Mouse (Mus musculus): ENCODE measurements at regions not wholly inside any gene's neighbourhood (a gene's known extent, or its start where the extent isn't known, plus 50 kb on each side); places are given as distances from the start of the nearest gene placed in this dataset.

DNA sequence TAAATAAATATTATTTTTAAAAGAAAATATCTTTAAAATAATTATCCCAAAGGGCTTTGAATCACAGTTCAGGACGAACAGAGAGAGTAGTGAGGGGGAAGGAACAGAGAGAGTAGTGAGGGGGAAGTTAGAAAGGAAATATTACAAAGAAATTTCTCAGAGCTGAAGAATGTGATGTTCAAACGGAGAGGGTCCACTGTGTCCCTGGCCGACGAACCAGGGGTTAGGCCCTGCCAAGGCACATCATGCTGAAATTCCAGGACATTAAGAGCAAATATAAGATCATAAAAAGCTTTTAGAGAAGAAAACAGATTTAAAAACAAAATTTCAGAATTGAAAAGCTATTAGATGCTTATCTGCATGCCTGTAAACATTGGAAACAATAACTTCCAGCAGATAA lies 61.6 kb downstream of the Skor1 start:
- peaks cover 9% of the 10 kb centered on the region for H3K4me1 ChIP-seq (ENCODE audit: insufficient read depth)
- H3K9me3 ChIP-seq (ENCODE audit: low read length), result no peaks in the 10 kb centered on the region
- 64% methylated on average over 4 of the region's 4 CpGs for whole genome bisulfite sequencing (ENCODE audit: insufficient replicate concordance)
- no peaks in the 10 kb centered on the region for H3K27me3 ChIP-seq (ENCODE audit: insufficient read depth, low read length)
- ATAC-seq (no peak), DNase-seq (no peak)
- no peak for TF ChIP-seq CTCF (IDR thresholded peaks at IDR 0.05; ENCODE audit: low read depth)
- TF ChIP-seq EP300 (IDR thresholded peaks at IDR 0.05; ENCODE audit: low read depth), result no peak
- no peak overlapping the region for H3K9ac ChIP-seq (replicated peaks)
- no peak overlapping the region for H3K27ac ChIP-seq (ENCODE audit: low read depth)
- H3K4me2 ChIP-seq (ENCODE audit: low read depth, low read length), result no peak overlapping the region
- no peak overlapping the region for H3K4me3 ChIP-seq (ENCODE audit: low read depth, low read length)
- H3K36me3 ChIP-seq (replicated peaks; ENCODE audit: insufficient read depth, low read length), result no peaks in the 10 kb centered on the region

- WGBS (ENCODE audit: insufficient replicate concordance), result 33% methylated on average over 1 of the region's 1 CpGs
- no peak overlapping the region for H3K9ac ChIP-seq (replicated peaks)
Measured at GRCm38 (mm10) chr9:63086671-63087070, 62.1 kb downstream of the Skor1 start.

DNA sequence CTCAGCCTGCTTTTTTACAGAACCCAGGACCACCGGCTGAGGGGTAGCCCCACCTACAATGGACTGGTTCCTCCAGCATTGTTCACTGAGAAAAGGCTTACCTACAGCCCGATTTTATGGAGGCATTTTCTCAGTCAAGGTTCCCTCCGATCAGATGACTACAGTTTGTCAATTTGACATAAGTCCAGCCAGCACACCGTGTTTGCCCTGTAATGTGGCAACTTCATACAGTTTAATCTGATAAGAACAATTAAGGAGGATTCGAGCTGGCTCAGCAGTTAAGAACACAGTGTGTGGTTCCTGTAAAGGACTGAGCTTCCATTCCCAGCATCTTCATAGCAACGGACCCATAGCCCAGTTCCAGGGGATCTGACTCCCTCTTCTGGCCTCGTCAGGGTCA lies 65.9 kb downstream of the Skor1 start:
- no peaks in the 10 kb centered on the region for H3K36me3 ChIP-seq (replicated peaks; ENCODE audit: insufficient read depth, low read length)
- no peak overlapping the region for H3K27ac ChIP-seq (ENCODE audit: low read depth)
- no peak overlapping the region for H3K9ac ChIP-seq (replicated peaks)
- no peak overlapping the region for H3K4me2 ChIP-seq (ENCODE audit: low read depth, low read length)
- no peaks in the 10 kb centered on the region for H3K9me3 ChIP-seq (ENCODE audit: low read length)
- WGBS (ENCODE audit: insufficient replicate concordance), result 70% methylated on average over 7 of the region's 7 CpGs
- ATAC-seq (no peak), DNase-seq (no peak)
- no peak overlapping the region for H3K4me3 ChIP-seq (ENCODE audit: low read depth, low read length)
- no peaks in the 10 kb centered on the region for H3K4me1 ChIP-seq (ENCODE audit: insufficient read depth)
- no peak for TF ChIP-seq CTCF (IDR thresholded peaks at IDR 0.05; ENCODE audit: low read depth)
- no peak for TF ChIP-seq EP300 (IDR thresholded peaks at IDR 0.05; ENCODE audit: low read depth)
- no peaks in the 10 kb centered on the region for H3K27me3 ChIP-seq (ENCODE audit: insufficient read depth, low read length)

More at GRCm38 (mm10) chr9:63086671-63087070, 62.1 kb downstream of the Skor1 start:
- DNase-seq, result no peak
- Histone ChIP-seq H3K9me3 (ENCODE audit: low read length) (no peaks in the 10 kb centered on the region), H3K4me3 (ENCODE audit: low read depth, low read length) (no peak overlapping the region), H3K27me3 (ENCODE audit: insufficient read depth, low read length) (no peaks in the 10 kb centered on the region), H3K4me2 (ENCODE audit: low read depth, low read length) (no peak overlapping the region), H3K4me1 (ENCODE audit: insufficient read depth) (peaks cover 8% of the 10 kb centered on the region), H3K27ac (ENCODE audit: low read depth) (no peak overlapping the region), H3K36me3 (replicated peaks; ENCODE audit: insufficient read depth, low read length) (no peaks in the 10 kb centered on the region)
- no peak for TF ChIP-seq CTCF (IDR thresholded peaks at IDR 0.05; ENCODE audit: low read depth)
- TF ChIP-seq EP300 (IDR thresholded peaks at IDR 0.05; ENCODE audit: low read depth), result no peak
- no peak for ATAC-seq

DNA sequence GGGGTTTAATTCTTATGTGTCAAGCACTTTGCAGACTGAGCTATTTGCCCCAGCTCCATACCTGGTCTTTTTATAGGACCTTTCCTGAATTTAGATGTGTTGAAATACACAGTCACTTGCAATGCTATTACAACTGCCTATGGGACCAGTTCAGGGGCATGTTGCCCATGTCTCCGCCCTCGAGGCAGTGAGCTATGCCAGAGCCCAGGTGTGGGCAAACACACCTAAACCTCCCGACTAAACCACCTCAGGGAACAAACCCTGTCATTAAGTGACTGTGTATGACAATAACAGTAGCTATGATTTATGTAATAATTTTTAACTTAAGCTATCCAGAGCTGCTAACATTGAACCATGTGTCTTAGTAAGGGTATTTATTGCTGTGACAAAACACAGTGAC lies 66.5 kb downstream of the Skor1 start:
- no peak overlapping the region for H3K9ac ChIP-seq (replicated peaks)
- DNase-seq (no peak), ATAC-seq (no peak)
- H3K4me2 ChIP-seq (ENCODE audit: low read depth, low read length), result no peak overlapping the region
- H3K4me3 ChIP-seq (ENCODE audit: low read depth, low read length), result no peak overlapping the region
- H3K27ac ChIP-seq (ENCODE audit: low read depth), result no peak overlapping the region
- no peak for TF ChIP-seq CTCF (IDR thresholded peaks at IDR 0.05; ENCODE audit: low read depth)
- no peak for TF ChIP-seq EP300 (IDR thresholded peaks at IDR 0.05; ENCODE audit: low read depth)
- H3K36me3 ChIP-seq (replicated peaks; ENCODE audit: insufficient read depth, low read length), result no peaks in the 10 kb centered on the region
- no peaks in the 10 kb centered on the region for H3K27me3 ChIP-seq (ENCODE audit: insufficient read depth, low read length)
- 83% methylated on average over 3 of the region's 3 CpGs for WGBS (ENCODE audit: insufficient replicate concordance)
- no peaks in the 10 kb centered on the region for H3K9me3 ChIP-seq (ENCODE audit: low read length)
- no peaks in the 10 kb centered on the region for H3K4me1 ChIP-seq (ENCODE audit: insufficient read depth)

DNA sequence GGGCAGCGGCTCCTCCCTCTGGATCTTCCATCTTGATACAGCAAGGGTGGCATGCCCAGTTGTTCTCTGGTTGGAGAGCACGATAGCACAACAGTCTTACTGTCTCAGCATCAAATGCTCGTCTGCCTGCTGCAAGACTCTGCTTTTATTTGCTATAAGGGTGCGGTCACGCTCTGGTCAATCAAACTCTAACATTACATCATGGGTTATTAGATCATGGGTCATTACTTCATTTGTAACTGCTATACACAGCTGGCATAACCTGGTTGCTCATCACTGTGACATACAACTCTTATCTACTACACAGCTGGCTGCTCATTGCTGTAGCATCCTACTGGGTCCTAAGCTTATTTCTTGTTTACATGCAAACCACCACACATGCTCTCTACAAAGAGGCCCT lies 68.4 kb downstream of the Skor1 start:
- Histone ChIP-seq H3K4me2 (ENCODE audit: low read depth, low read length) (no peak overlapping the region), H3K4me3 (ENCODE audit: low read depth, low read length) (no peak overlapping the region), H3K9ac (replicated peaks) (no peak overlapping the region), H3K27me3 (ENCODE audit: insufficient read depth, low read length) (no peaks in the 10 kb centered on the region), H3K36me3 (replicated peaks; ENCODE audit: insufficient read depth, low read length) (no peaks in the 10 kb centered on the region), H3K9me3 (ENCODE audit: low read length) (no peaks in the 10 kb centered on the region), H3K4me1 (ENCODE audit: insufficient read depth) (no peaks in the 10 kb centered on the region), H3K27ac (ENCODE audit: low read depth) (no peak overlapping the region)
- no peak for DNase-seq
- no peak for ATAC-seq
- 84% methylated on average over 5 of the region's 5 CpGs for WGBS (ENCODE audit: insufficient replicate concordance)
- no peak for TF ChIP-seq CTCF (IDR thresholded peaks at IDR 0.05; ENCODE audit: low read depth)

DNA sequence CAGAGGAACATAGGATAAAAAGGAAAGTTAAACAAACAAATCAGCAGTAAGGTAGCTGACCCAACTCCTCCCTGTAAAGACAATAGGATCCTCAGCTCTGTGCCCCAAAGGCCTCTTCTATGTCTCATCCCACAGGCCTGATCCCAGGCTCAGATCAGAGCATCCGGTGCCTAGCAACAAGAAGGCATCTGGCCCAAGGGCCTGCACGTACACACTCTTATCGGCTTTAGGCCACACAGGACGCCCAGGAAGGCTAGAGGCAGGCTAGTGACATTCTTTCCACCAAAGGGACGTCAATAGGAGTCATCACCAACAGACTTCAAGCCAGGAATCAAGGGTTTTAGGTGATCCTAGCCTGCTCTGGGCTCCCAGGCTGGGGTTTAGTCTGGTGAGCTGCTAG lies 73.5 kb downstream of the Skor1 start:
- no peak overlapping the region for H3K27ac ChIP-seq (ENCODE audit: low read depth)
- H3K4me1 ChIP-seq (ENCODE audit: insufficient read depth), result peaks cover 7% of the 10 kb centered on the region; the same call in 1 of the 2 replicates
- H3K9ac ChIP-seq (replicated peaks), result no peak overlapping the region
- ATAC-seq (no peak), DNase-seq (no peak)
- no peaks in the 10 kb centered on the region for H3K36me3 ChIP-seq (replicated peaks; ENCODE audit: insufficient read depth, low read length)
- H3K9me3 ChIP-seq (ENCODE audit: low read length), result no peaks in the 10 kb centered on the region
- WGBS (ENCODE audit: insufficient replicate concordance), result 45% methylated on average over 5 of the region's 5 CpGs
- TF ChIP-seq EP300 (IDR thresholded peaks at IDR 0.05; ENCODE audit: low read depth), result no peak
- H3K4me2 ChIP-seq (ENCODE audit: low read depth, low read length), result no peak overlapping the region
- H3K4me3 ChIP-seq (ENCODE audit: low read depth, low read length), result no peak overlapping the region
- H3K27me3 ChIP-seq (ENCODE audit: insufficient read depth, low read length), result no peaks in the 10 kb centered on the region

DNA sequence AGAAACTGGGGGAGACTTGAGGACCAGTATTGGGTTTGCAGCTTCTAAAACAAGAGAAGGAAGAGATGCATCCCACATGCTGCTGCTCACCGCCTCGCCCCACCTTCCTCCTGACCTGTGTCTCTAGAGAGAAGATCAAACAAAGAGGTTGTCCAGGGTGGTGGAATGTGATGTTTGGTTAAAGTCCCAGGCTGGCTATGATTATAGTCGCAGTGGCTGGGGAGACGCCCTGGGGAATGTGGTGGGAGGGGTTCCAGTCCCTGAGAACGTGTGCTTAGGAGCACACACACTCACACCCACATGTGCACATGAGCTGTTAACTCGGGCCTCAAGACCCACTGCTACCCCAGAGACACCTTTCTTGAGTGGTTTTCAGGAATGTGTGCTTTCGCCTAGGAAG lies 74.0 kb downstream of the Skor1 start:
- 53% methylated on average over 7 of the region's 7 CpGs for WGBS (ENCODE audit: insufficient replicate concordance)
- H3K4me2 ChIP-seq (ENCODE audit: low read depth, low read length), result no peak overlapping the region
- TF ChIP-seq CTCF (IDR thresholded peaks at IDR 0.05; ENCODE audit: low read depth) (no peak), EP300 (IDR thresholded peaks at IDR 0.05; ENCODE audit: low read depth) (no peak)

More for the DNA sequence above, 74.0 kb downstream of the Skor1 start:
- Histone ChIP-seq H3K9me3 (ENCODE audit: low read length) (no peaks in the 10 kb centered on the region), H3K27ac (ENCODE audit: low read depth) (no peak overlapping the region), H3K9ac (replicated peaks) (no peak overlapping the region), H3K27me3 (ENCODE audit: insufficient read depth, low read length) (no peaks in the 10 kb centered on the region), H3K4me3 (ENCODE audit: low read depth, low read length) (no peak overlapping the region), H3K4me1 (ENCODE audit: insufficient read depth) (peaks cover 7% of the 10 kb centered on the region; the same call in 1 of the 2 replicates), H3K36me3 (replicated peaks; ENCODE audit: insufficient read depth, low read length) (no peaks in the 10 kb centered on the region)
- ATAC-seq (no peak), DNase-seq (no peak)
